Mouse (Mus musculus) heart, embryonic 16.5 days (tissue): ENCODE results near the gene Nckap1. TPM values are rescaled to one million over a fixed set of nuclear protein-coding genes. Genes with fewer than 3 reads are reported as not detected.

Source experiments
- ATAC-seq: fragments of 200-750 bp; cut with Nextera tagmentation; replicated peaks from 2 replicates; pipeline ENCODE4 v1.8.0; 2017; ENCODE audit warnings: moderate number of reproducible peaks; ENCODE audit not compliant: insufficient read depth, low FRiP score; ENCODE audit errors: extremely low read depth
- H3K27ac ChIP-seq: fragments of 300-500 bp; sonication (generic); 2 replicates; pipeline ENCODE4 v1.5.1; 2014; ENCODE audit warnings: mild to moderate bottlenecking, low read length, control low read depth, moderate library complexity
- H3K27me3 ChIP-seq: fragments of 300-500 bp; sonication (generic); 2 replicates; pipeline ENCODE4 v1.6.1; 2014; ENCODE audit warnings: low read length, mixed read lengths; ENCODE audit not compliant: control insufficient read depth, insufficient read depth
- H3K36me3 ChIP-seq: fragments of 300-500 bp; sonication (generic); 2 replicates; pipeline ENCODE4 v1.6.1; 2014; ENCODE audit not compliant: control insufficient read depth, insufficient read depth
- H3K4me1 ChIP-seq: fragments of 300-500 bp; sonication (generic); 2 replicates; pipeline ENCODE4 v1.6.1; 2014; ENCODE audit warnings: low read length, mixed read lengths; ENCODE audit not compliant: control insufficient read depth, insufficient read depth
- H3K4me2 ChIP-seq: fragments of 300-500 bp; sonication (generic); 2 replicates; pipeline ENCODE4 v1.6.1; 2014; ENCODE audit warnings: low read depth, mild to moderate bottlenecking, control low read depth, low read length
- H3K4me3 ChIP-seq: fragments of 300-500 bp; sonication (generic); 2 replicates; pipeline ENCODE4 v1.5.1; 2014; ENCODE audit warnings: mild to moderate bottlenecking, control low read depth, low read length
- H3K9ac ChIP-seq: fragments of 300-500 bp; sonication (generic); 2 replicates; pipeline ENCODE4 v1.6.1; 2014; ENCODE audit warnings: low read length, control low read depth
- H3K9me3 ChIP-seq: fragments of 300-500 bp; sonication (generic); replicated peaks from 2 replicates; pipeline ENCODE4 v1.6.1; 2016; ENCODE audit warnings: low read length; ENCODE audit not compliant: control insufficient read depth
- WGBS: fragments of 180-500 bp; shearing (Covaris S2); extraction: QIAGEN DNeasy Blood & Tissue Kit; methylation state at CpG from one replicate; pipeline ENCODE4 v1.1.7; 2014; 5-methylcytosine and 5-hydroxymethylcytosine counted together
- microRNA counts: library from miRNA; unstranded; fragments of <30 nt; microRNA quantifications from one replicate; lab custom pipeline; 2016
- microRNA-seq: library from miRNA; unstranded; fragments of <30 nt; microRNA quantifications from one replicate; pipeline ENCODE4, GENCODE M21; 2017
- polyA plus RNA-seq: library from polyadenylated mRNA; unstranded; fragments of >200 nt; fragmentation: Nextera tagmentation; extraction: Ambion mirVana; gene quantifications from 2 replicates; pipeline ENCODE4 v1.2.1, GENCODE M21; 2015

Nckap1 gene
- polyA plus RNA-seq, 1 experiment from 2014 or later = 40.2 TPM

- ATAC-seq = no peak
- Histone ChIP-seq H3K4me1 (no peaks in the 10 kb centered on the region), H3K27ac (no peak overlapping the region), H3K27me3 (no peaks in the 10 kb centered on the region), H3K4me3 (no peak overlapping the region), H3K4me2 (no peak overlapping the region), H3K9me3 (no peaks in the 10 kb centered on the region), H3K9ac (no peak overlapping the region), H3K36me3 (no peaks in the 10 kb centered on the region)
- WGBS = 34% methylated on average over 5 of the region's 5 CpGs
Measured at GRCm38 (mm10) chr2:80474247-80474796, 106.9 kb downstream of the Nckap1 start.

DNA sequence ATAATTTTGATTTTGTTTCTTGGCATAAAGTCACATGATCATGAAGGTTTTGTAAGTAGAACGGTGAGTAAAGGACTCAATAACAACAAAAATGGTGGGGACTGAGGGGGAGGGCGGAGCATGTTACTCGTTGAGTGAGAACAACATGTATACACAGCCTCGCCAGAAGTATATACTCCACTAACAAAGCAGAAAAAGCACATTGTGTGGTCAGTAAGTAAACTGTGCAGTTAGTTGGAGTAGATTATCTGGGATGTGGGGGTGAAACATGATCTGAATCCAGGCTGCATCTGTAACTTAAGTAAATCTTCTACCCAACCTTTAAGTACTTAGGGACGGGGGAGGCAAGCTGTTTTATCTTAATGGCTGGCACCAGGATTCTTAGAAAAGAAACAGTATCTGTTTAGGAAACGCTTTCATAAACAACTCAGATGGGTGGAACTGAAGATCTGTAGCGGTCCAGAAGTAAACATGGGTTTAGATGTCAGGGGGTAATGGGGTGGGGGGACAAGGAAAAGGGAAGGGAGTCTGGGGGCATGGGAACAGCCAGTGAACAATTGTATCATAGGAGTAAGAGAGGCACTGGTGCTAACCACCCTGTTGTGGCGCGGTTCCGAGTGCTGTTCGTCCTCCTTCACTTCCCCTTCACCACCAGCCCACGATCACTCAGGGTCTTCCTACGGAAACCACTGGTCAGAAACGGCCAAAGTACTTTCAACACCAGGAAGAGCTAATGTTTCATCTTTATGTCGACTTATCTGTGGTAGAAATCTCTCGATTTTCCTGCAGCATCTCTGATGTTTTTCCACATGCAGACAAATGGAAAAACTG is 115.0 kb downstream of the Nckap1 start:
- H3K36me3 ChIP-seq = no peaks in the 10 kb centered on the region
- no peak overlapping the region for H3K9ac ChIP-seq
- H3K4me2 ChIP-seq = no peak overlapping the region
- H3K27ac ChIP-seq = no peak overlapping the region
- H3K9me3 ChIP-seq = no peaks in the 10 kb centered on the region
- H3K4me3 ChIP-seq = no peak overlapping the region
- no peak for ATAC-seq
- 64% methylated on average over 16 of the region's 16 CpGs for WGBS
- no peaks in the 10 kb centered on the region for H3K4me1 ChIP-seq
- no peaks in the 10 kb centered on the region for H3K27me3 ChIP-seq

DNA sequence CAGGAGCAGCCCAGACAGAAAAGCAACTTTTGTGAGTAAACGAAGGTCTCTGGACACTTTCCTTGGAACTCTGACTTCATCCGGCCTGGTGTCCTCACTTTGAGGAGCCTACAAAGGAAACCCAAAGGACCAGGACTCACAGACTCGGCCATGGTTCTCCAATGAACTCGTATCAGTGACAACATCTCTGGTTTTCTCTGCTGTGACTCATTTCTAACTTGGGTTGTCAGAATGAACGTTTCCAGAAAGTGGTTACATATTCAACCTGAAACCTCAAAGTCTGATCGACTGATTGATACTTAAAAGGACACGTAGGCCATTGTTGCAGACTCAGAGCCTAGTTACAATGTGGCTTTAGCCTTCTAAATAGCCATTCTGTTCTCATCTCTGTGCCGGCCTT is 119.4 kb downstream of the Nckap1 start:
- Histone ChIP-seq H3K9ac (no peak overlapping the region), H3K27ac (no peak overlapping the region), H3K4me3 (no peak overlapping the region), H3K9me3 (no peaks in the 10 kb centered on the region), H3K4me1 (no peaks in the 10 kb centered on the region), H3K4me2 (no peak overlapping the region), H3K27me3 (no peaks in the 10 kb centered on the region), H3K36me3 (no peaks in the 10 kb centered on the region)
- WGBS = 78% methylated on average over 8 of the region's 8 CpGs
- no peak for ATAC-seq

MicroRNA genes within 50 kb of the gene (microRNA counts, 519-probe panel; counts per million panel counts)
- 2,373 counts per million, percentile 52 among the panel's probes with 10 or more counts for microRNA mmu-miR-684 (lab: Ali Mortazavi, UCI)

Small RNA genes lying within 50 kb of the gene (microRNA-seq; reads per million reads assigned to microRNA genes)
- not detected for gene Mir684-1

Other genes starting within 250 kb of the Nckap1 start
- gene Frzb, start 133.8 kb downstream of the Nckap1 start, polyA plus RNA-seq = 6.5 and 7.9 TPM in 2 replicates
- 9.3 and 10.3 TPM in 2 replicates for gene Dusp19, start 35.7 kb upstream of the Nckap1 start, polyA plus RNA-seq
- gene Nup35, start 35.9 kb upstream of the Nckap1 start, polyA plus RNA-seq = 22.6 and 24.1 TPM in 2 replicates